Mouse (Mus musculus): ENCODE results near the gene Hoxa3. TPM values are rescaled to one million over a fixed set of nuclear protein-coding genes. Genes with fewer than 3 reads are reported as not detected.

Gene Hoxa3
- polyA plus RNA-seq, 1 experiment from 2014 or later = 0.11 TPM

DNA sequence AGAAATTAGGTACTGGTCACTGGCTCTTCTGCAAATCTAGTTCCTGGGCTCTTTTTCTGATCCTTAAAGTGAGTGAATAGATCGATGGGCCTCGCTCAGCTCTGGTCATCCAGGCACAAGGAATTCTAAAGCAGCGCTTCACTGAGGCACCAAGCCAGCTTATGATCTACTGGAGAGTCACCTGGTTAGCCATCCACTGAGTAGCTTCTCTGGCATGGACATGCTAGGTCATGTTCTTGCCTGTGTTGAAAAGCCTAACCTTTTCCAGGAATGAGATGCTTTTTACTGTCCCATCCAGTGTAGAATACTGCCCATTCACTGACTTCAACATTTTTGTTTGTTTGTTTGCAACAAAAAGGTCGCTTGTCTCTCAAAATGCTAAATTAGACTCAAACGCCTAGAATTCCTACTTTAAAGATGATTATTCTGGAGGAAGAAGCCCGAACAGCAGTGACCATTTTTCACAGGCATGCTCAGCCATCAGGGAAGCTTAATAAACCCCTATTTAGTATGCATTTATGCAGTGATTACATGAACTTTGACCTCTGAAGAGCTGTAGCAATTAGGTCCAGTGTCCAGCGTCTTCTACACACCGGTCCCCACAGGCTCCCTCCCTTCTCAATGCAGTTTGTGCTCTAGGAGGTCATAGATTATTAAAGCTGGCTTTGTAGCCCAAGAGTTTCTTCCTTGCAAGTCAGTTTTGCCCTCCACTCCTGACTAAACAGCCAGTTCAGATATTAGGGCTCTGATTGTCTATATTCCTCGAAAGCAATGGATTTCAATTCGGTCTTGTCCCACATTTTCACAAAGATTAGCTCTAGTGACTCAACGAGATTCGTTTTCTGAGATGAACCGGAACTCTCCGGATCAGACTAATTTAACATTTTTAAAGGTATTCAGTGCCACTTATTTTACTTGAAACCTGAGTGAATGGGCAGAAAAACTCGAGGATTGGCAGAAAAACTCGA lies 60.6 kb downstream of the Hoxa3 start:
- Histone ChIP-seq H3K27me3 (ENCODE audit: control insufficient read depth, insufficient read depth, low read length) (peaks cover 93% of the 10 kb centered on the region), H3K9me3 (ENCODE audit: control insufficient read depth, low read length) (no peaks in the 10 kb centered on the region; the same call in 1 of the 2 replicates), H3K36me3 (ENCODE audit: control insufficient read depth, insufficient read depth, low read length) (no peaks in the 10 kb centered on the region), H3K27ac (ENCODE audit: low read depth, low read length) (no peak overlapping the region), H3K4me3 (ENCODE audit: low read depth, low read length) (no peak overlapping the region), H3K9ac (ENCODE audit: low read length) (no peak overlapping the region), H3K4me2 (no peak overlapping the region), H3K4me1 (ENCODE audit: control insufficient read depth, insufficient read depth, low read length) (no peaks in the 10 kb centered on the region)
- ATAC-seq (ENCODE audit: low FRiP score) = no peak
- DNase-seq (ENCODE audit: low spot score, missing footprints) = peak; percentile 93
- WGBS = 2% methylated on average over 16 of the region's 16 CpGs

DNA sequence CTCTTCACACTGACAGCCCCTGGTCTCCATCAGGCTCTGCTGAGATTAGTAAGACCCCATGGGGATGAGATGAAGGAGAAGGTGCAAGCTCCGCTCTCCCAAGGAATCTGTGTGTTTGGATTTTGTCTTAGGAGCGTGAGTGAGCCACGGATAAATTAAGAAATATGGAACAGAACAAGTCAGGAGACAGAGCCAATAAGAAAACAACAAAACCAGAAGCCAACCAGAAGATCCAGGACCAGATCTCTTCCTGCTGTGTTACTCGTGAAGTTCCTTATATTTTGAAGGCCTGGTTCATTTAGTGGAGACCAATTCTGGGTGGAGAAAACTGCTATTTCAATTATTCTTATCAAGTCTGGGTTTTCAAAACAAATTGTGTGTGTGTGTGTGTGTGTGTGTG lies 61.6 kb downstream of the Hoxa3 start:
- Histone ChIP-seq H3K4me2 (no peak overlapping the region), H3K9me3 (ENCODE audit: control insufficient read depth, low read length) (no peaks in the 10 kb centered on the region; the same call in 1 of the 2 replicates), H3K4me1 (ENCODE audit: control insufficient read depth, insufficient read depth, low read length) (no peaks in the 10 kb centered on the region), H3K36me3 (ENCODE audit: control insufficient read depth, insufficient read depth, low read length) (no peaks in the 10 kb centered on the region), H3K9ac (ENCODE audit: low read length) (no peak overlapping the region), H3K27ac (ENCODE audit: low read depth, low read length) (no peak overlapping the region), H3K27me3 (ENCODE audit: control insufficient read depth, insufficient read depth, low read length) (peaks cover 91% of the 10 kb centered on the region), H3K4me3 (ENCODE audit: low read depth, low read length) (no peak overlapping the region)
- 2% methylated on average over 4 of the region's 4 CpGs for WGBS
- ATAC-seq (ENCODE audit: low FRiP score) = no peak
- DNase-seq (ENCODE audit: low spot score, missing footprints) = peak; percentile 87

DNA sequence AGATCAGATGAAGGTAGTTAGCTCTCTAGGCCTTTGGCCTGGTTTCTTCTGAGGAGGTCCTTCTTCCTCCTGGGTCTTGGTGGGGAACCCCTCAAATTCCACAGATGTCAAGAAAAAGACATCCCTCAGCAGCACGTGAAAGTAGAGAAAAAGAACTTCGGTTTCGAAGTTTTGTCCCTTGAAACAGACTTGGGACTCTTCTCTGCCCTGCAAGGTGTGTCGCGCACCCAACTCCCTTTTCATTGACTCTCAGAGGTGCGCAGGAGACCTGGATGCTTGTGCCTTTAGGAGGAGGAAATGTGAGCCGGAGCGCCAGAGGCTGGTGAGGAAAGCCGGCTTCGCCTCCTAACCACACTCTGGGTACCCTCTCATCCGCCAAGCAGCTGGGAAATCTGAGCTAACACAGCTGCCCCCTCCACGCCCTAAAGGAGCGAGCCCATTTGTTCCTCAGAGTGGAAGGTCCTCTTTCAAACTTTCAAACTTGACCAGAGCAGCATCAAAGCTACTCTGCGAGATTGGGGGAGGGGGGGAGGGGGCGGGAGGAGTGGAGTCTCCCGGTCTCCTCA lies 62.7 kb downstream of the Hoxa3 start:
- no peak overlapping the region for H3K4me3 ChIP-seq (ENCODE audit: low read depth, low read length)
- peak; percentile 92 for DNase-seq (ENCODE audit: low spot score, missing footprints)

DNA sequence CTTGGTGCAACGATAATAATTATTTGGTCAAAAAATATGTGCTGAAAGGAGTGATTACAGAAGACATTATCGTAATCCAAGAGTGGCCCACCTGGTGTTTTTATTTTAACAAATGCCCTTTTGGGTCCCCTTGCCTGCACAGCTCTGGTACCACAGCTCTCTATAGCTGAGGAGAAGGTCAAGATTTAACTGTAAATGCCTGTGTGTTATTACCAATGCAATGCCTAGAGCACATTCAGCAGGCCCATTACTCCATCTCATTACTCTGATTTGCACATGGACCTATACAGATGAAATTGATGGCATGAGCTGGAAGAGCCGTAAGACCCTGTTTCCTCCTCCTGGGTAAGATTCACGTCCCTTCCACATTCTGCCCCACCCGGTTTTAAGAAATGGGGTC lies 74.0 kb downstream of the Hoxa3 start:
- WGBS = 89% methylated on average over 5 of the region's 5 CpGs
- no peaks in the 10 kb centered on the region for H3K4me1 ChIP-seq (ENCODE audit: control insufficient read depth, insufficient read depth, low read length)
- no peaks in the 10 kb centered on the region for H3K27me3 ChIP-seq (ENCODE audit: control insufficient read depth, insufficient read depth, low read length)
- H3K4me2 ChIP-seq = no peak overlapping the region
- no peak overlapping the region for H3K4me3 ChIP-seq (ENCODE audit: low read depth, low read length)
- no peaks in the 10 kb centered on the region for H3K9me3 ChIP-seq (ENCODE audit: control insufficient read depth, low read length)
- no peaks in the 10 kb centered on the region for H3K36me3 ChIP-seq (ENCODE audit: control insufficient read depth, insufficient read depth, low read length)
- no peak overlapping the region for H3K9ac ChIP-seq (ENCODE audit: low read length)
- DNase-seq (ENCODE audit: low spot score, missing footprints) (no peak), ATAC-seq (ENCODE audit: low FRiP score) (no peak)
- no peak overlapping the region for H3K27ac ChIP-seq (ENCODE audit: low read depth, low read length)

More for the DNA sequence above, 62.7 kb downstream of the Hoxa3 start:
- no peaks in the 10 kb centered on the region for H3K36me3 ChIP-seq (ENCODE audit: control insufficient read depth, insufficient read depth, low read length)
- no peaks in the 10 kb centered on the region for H3K4me1 ChIP-seq (ENCODE audit: control insufficient read depth, insufficient read depth, low read length)
- no peak overlapping the region for H3K9ac ChIP-seq (ENCODE audit: low read length)
- no peaks in the 10 kb centered on the region; the same call in 1 of the 2 replicates for H3K9me3 ChIP-seq (ENCODE audit: control insufficient read depth, low read length)
- WGBS = 3% methylated on average over 16 of the region's 16 CpGs
- H3K4me2 ChIP-seq = no peak overlapping the region
- no peak overlapping the region for H3K27ac ChIP-seq (ENCODE audit: low read depth, low read length)
- no peak for ATAC-seq (ENCODE audit: low FRiP score)
- H3K27me3 ChIP-seq (ENCODE audit: control insufficient read depth, insufficient read depth, low read length) = peaks cover 84% of the 10 kb centered on the region

DNA sequence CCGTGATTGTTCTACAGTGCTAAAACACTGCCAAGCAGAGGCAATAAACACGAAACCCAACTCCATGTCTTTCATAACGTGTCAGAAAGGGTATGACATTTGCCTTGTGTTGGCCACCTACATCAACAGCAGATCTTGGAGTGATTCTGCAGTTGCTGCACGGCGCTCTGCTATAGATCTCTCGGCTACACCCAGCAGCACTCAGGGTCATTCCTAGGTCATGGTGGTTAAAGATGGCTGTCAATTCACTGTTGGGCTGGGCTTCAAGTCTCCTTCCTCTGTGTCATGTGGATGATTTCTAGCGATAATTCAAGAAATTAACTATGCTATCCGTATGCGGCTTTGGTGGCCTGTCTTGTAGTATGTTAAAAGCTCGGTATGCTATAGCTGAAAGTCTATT lies 74.6 kb downstream of the Hoxa3 start:
- Histone ChIP-seq H3K9ac (ENCODE audit: low read length) (no peak overlapping the region), H3K9me3 (ENCODE audit: control insufficient read depth, low read length) (no peaks in the 10 kb centered on the region), H3K27ac (ENCODE audit: low read depth, low read length) (no peak overlapping the region), H3K4me1 (ENCODE audit: control insufficient read depth, insufficient read depth, low read length) (no peaks in the 10 kb centered on the region), H3K36me3 (ENCODE audit: control insufficient read depth, insufficient read depth, low read length) (no peaks in the 10 kb centered on the region), H3K27me3 (ENCODE audit: control insufficient read depth, insufficient read depth, low read length) (no peaks in the 10 kb centered on the region), H3K4me3 (ENCODE audit: low read depth, low read length) (no peak overlapping the region), H3K4me2 (no peak overlapping the region)
- 85% methylated on average over 10 of the region's 10 CpGs for WGBS
- ATAC-seq (ENCODE audit: low FRiP score) (no peak), DNase-seq (ENCODE audit: low spot score, missing footprints) (peak; percentile 75)

DNA sequence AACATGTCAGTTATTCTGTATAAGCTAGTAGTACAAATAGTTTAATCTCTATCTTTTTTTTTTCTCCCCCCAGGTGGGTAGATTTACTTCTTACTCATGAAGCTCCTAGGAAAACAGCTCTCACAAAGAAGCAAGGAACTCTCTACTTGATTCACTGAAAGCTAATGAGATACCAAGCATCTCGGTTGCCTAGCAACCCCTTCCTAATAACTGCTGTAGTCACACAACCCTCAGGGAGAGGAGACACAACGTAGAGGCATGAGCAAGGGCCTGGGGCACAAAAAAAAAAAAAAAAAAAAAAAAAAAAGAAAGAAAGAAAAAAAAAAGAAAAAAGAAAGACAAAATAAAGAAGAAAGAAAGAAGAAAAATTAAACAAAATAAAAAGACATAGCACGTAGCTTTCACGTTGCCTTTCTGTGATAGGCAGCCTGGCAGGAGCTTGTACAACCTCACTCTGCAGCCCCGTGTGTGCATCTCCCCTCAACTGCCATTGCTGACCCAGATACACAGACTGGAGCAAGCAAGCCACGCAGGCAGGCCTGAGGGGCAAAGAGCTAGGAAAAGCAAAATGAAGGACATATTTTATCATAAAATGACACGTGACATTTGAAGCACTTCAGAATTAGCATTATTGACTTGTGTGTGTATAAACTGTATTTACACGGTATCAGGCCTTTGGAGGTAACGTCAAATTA lies 75.1 kb downstream of the Hoxa3 start:
- Histone ChIP-seq H3K9me3 (ENCODE audit: control insufficient read depth, low read length) (no peaks in the 10 kb centered on the region), H3K4me3 (ENCODE audit: low read depth, low read length) (no peak overlapping the region), H3K27ac (ENCODE audit: low read depth, low read length) (no peak overlapping the region), H3K4me2 (no peak overlapping the region), H3K36me3 (ENCODE audit: control insufficient read depth, insufficient read depth, low read length) (no peaks in the 10 kb centered on the region), H3K9ac (ENCODE audit: low read length) (no peak overlapping the region), H3K27me3 (ENCODE audit: control insufficient read depth, insufficient read depth, low read length) (no peaks in the 10 kb centered on the region), H3K4me1 (ENCODE audit: control insufficient read depth, insufficient read depth, low read length) (no peaks in the 10 kb centered on the region)
- ATAC-seq (ENCODE audit: low FRiP score) (peak; percentile 58; the same call in 1 of the 2 replicates), DNase-seq (ENCODE audit: low spot score, missing footprints) (peak; percentile 90)
- WGBS = 63% methylated on average over 9 of the region's 9 CpGs

DNA sequence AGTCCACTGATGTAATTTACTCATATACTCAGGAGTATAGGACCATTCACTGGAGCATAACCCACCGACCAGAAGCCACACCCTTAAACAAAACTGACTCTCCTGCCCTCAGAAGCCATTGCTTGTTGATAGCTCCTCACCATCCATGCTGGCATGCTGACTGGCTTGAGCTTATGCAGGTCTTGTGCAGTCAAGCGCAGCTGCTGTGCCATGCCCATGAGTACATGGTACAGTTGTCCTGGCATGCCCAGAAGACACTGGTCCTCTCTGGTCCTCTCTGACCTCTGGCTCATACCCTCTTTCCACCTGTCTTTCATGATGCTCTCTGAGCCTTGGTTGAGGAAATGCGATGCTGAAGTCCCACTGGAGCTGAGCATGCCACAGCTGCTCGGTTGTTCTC lies 89.5 kb downstream of the Hoxa3 start:
- no peak overlapping the region for H3K4me2 ChIP-seq
- ATAC-seq (ENCODE audit: low FRiP score) = no peak

DNA sequence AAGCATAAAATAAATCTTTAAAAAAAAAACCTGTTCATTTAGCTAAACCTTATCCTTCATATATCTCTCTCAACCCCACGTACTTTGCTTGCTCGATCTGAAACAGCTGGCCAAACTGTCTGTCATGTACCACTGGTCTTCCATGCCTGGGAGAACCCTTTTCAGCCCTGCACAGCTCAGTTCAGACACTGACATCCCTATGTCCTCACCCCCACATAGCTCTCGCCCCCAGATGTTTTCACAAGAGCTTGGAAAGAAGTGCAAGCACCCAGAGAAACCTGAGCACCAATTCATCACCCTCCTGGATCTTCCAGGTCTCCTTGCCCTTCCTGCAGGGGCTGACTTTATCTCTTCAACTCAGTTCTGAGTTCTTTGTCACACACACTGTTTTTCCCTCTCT lies 92.0 kb downstream of the Hoxa3 start:
- H3K36me3 ChIP-seq (ENCODE audit: control insufficient read depth, insufficient read depth, low read length) = no peaks in the 10 kb centered on the region
- H3K27me3 ChIP-seq (ENCODE audit: control insufficient read depth, insufficient read depth, low read length) = no peaks in the 10 kb centered on the region
- no peaks in the 10 kb centered on the region for H3K9me3 ChIP-seq (ENCODE audit: control insufficient read depth, low read length)
- H3K4me3 ChIP-seq (ENCODE audit: low read depth, low read length) = no peak overlapping the region
- H3K27ac ChIP-seq (ENCODE audit: low read depth, low read length) = no peak overlapping the region
- ATAC-seq (ENCODE audit: low FRiP score) (no peak), DNase-seq (ENCODE audit: low spot score, missing footprints) (no peak)
- peaks cover 6% of the 10 kb centered on the region for H3K4me1 ChIP-seq (ENCODE audit: control insufficient read depth, insufficient read depth, low read length)
- WGBS = 71% methylated on average over 3 of the region's 3 CpGs
- no peak overlapping the region for H3K4me2 ChIP-seq
- H3K9ac ChIP-seq (ENCODE audit: low read length) = no peak overlapping the region

More for the DNA sequence above, 89.5 kb downstream of the Hoxa3 start:
- 82% methylated on average over 4 of the region's 4 CpGs for WGBS
- no peaks in the 10 kb centered on the region for H3K36me3 ChIP-seq (ENCODE audit: control insufficient read depth, insufficient read depth, low read length)
- DNase-seq (ENCODE audit: low spot score, missing footprints) = no peak
- H3K9me3 ChIP-seq (ENCODE audit: control insufficient read depth, low read length) = no peaks in the 10 kb centered on the region; the same call in 1 of the 2 replicates
- H3K27ac ChIP-seq (ENCODE audit: low read depth, low read length) = no peak overlapping the region
- H3K27me3 ChIP-seq (ENCODE audit: control insufficient read depth, insufficient read depth, low read length) = no peaks in the 10 kb centered on the region
- H3K4me3 ChIP-seq (ENCODE audit: low read depth, low read length) = no peak overlapping the region
- H3K9ac ChIP-seq (ENCODE audit: low read length) = no peak overlapping the region
- peaks cover 6% of the 10 kb centered on the region for H3K4me1 ChIP-seq (ENCODE audit: control insufficient read depth, insufficient read depth, low read length)

Data from midbrain, embryonic 11.5 days (tissue).